Mouse (Mus musculus): ENCODE results near the gene Col4a2. TPM values are rescaled to one million over a fixed set of nuclear protein-coding genes. Genes with fewer than 3 reads are reported as not detected.
A peak's percentile ranks its signal among the peaks of the same experiment; 100 is the strongest.

Gene Col4a2
- polyA plus RNA-seq, 1 experiment from 2014 or later: 47.2 TPM

- TF ChIP-seq CTCF (IDR thresholded peaks at IDR 0.05; ENCODE audit: low read depth) (no peak), EP300 (optimal IDR thresholded peaks at IDR 0.05) (no peak)
- DNase-seq (ENCODE audit: low spot score) (no peak), ATAC-seq (ENCODE audit: low FRiP score, low TSS enrichment) (no peak)
- Histone ChIP-seq H3K36me3 (ENCODE audit: control insufficient read depth, insufficient read depth, low read length) (no peaks in the 10 kb centered on the region), H3K9me3 (ENCODE audit: control insufficient read depth, low read length) (no peaks in the 10 kb centered on the region), H3K4me1 (replicated peaks; ENCODE audit: control insufficient read depth, insufficient read depth) (no peaks in the 10 kb centered on the region), H3K9ac (ENCODE audit: low read length) (no peak overlapping the region), H3K27me3 (ENCODE audit: control insufficient read depth, insufficient read depth, low read length) (no peaks in the 10 kb centered on the region), H3K4me2 (replicated peaks; ENCODE audit: low read depth) (no peak overlapping the region), H3K4me3 (ENCODE audit: low read depth, low read length) (no peak overlapping the region), H3K27ac (replicated peaks) (no peak overlapping the region)
- 88% methylated on average over 1 of the region's 1 CpGs for WGBS
Measured at GRCm38 (mm10) chr8:11452152-11452551, 139.5 kb downstream of the Col4a2 start.

- no peak overlapping the region for H3K4me2 ChIP-seq (replicated peaks; ENCODE audit: low read depth)
- TF ChIP-seq CTCF (IDR thresholded peaks at IDR 0.05; ENCODE audit: low read depth): no peak
- no peak for ATAC-seq (ENCODE audit: low FRiP score, low TSS enrichment)
- H3K9me3 ChIP-seq (ENCODE audit: control insufficient read depth, low read length): no peaks in the 10 kb centered on the region
- no peak overlapping the region for H3K4me3 ChIP-seq (ENCODE audit: low read depth, low read length)
- 69% methylated on average over 3 of the region's 3 CpGs for WGBS
- no peak for DNase-seq (ENCODE audit: low spot score)
- H3K4me1 ChIP-seq (replicated peaks; ENCODE audit: control insufficient read depth, insufficient read depth): no peaks in the 10 kb centered on the region
- no peaks in the 10 kb centered on the region for H3K36me3 ChIP-seq (ENCODE audit: control insufficient read depth, insufficient read depth, low read length)
- no peak overlapping the region for H3K9ac ChIP-seq (ENCODE audit: low read length)
- no peaks in the 10 kb centered on the region for H3K27me3 ChIP-seq (ENCODE audit: control insufficient read depth, insufficient read depth, low read length)
- no peak overlapping the region for H3K27ac ChIP-seq (replicated peaks)
Measured at GRCm38 (mm10) chr8:11452559-11452958, 140.0 kb downstream of the Col4a2 start.

- H3K4me3 ChIP-seq (ENCODE audit: low read depth, low read length): no peak overlapping the region
- no peak overlapping the region for H3K9ac ChIP-seq (ENCODE audit: low read length)
- H3K27ac ChIP-seq (replicated peaks): no peak overlapping the region
- H3K4me1 ChIP-seq (replicated peaks; ENCODE audit: control insufficient read depth, insufficient read depth): no peaks in the 10 kb centered on the region
- H3K36me3 ChIP-seq (ENCODE audit: control insufficient read depth, insufficient read depth, low read length): no peaks in the 10 kb centered on the region
- H3K27me3 ChIP-seq (ENCODE audit: control insufficient read depth, insufficient read depth, low read length): no peaks in the 10 kb centered on the region
- H3K9me3 ChIP-seq (ENCODE audit: control insufficient read depth, low read length): no peaks in the 10 kb centered on the region
- DNase-seq (ENCODE audit: low spot score) (no peak), ATAC-seq (ENCODE audit: low FRiP score, low TSS enrichment) (no peak)
- WGBS: 54% methylated on average over 4 of the region's 4 CpGs
- TF ChIP-seq CTCF (IDR thresholded peaks at IDR 0.05; ENCODE audit: low read depth) (no peak), EP300 (optimal IDR thresholded peaks at IDR 0.05) (no peak)
- no peak overlapping the region for H3K4me2 ChIP-seq (replicated peaks; ENCODE audit: low read depth)
Measured at GRCm38 (mm10) chr8:11452974-11453373, 140.4 kb downstream of the Col4a2 start.

- WGBS: 58% methylated on average over 12 of the region's 12 CpGs
- Histone ChIP-seq H3K27ac (replicated peaks) (no peak overlapping the region), H3K4me1 (replicated peaks; ENCODE audit: control insufficient read depth, insufficient read depth) (no peaks in the 10 kb centered on the region), H3K4me2 (replicated peaks; ENCODE audit: low read depth) (no peak overlapping the region), H3K9me3 (ENCODE audit: control insufficient read depth, low read length) (no peaks in the 10 kb centered on the region), H3K9ac (ENCODE audit: low read length) (no peak overlapping the region), H3K36me3 (ENCODE audit: control insufficient read depth, insufficient read depth, low read length) (no peaks in the 10 kb centered on the region), H3K4me3 (ENCODE audit: low read depth, low read length) (no peak overlapping the region), H3K27me3 (ENCODE audit: control insufficient read depth, insufficient read depth, low read length) (no peaks in the 10 kb centered on the region)
- TF ChIP-seq EP300 (optimal IDR thresholded peaks at IDR 0.05) (no peak), CTCF (IDR thresholded peaks at IDR 0.05; ENCODE audit: low read depth) (no peak)
- ATAC-seq (ENCODE audit: low FRiP score, low TSS enrichment) (no peak), DNase-seq (ENCODE audit: low spot score) (no peak)
Measured at GRCm38 (mm10) chr8:11454228-11454627, 141.6 kb downstream of the Col4a2 start.

GRCm38 (mm10) chr8:11457278-11457677 is 144.7 kb downstream of the Col4a2 start:
- H3K4me3 ChIP-seq (ENCODE audit: low read depth, low read length): no peak overlapping the region
- H3K4me2 ChIP-seq (replicated peaks; ENCODE audit: low read depth): no peak overlapping the region
- no peak overlapping the region for H3K27ac ChIP-seq (replicated peaks)
- ATAC-seq (ENCODE audit: low FRiP score, low TSS enrichment): no peak
- H3K4me1 ChIP-seq (replicated peaks; ENCODE audit: control insufficient read depth, insufficient read depth): no peaks in the 10 kb centered on the region
- DNase-seq (ENCODE audit: low spot score): no peak
- H3K36me3 ChIP-seq (ENCODE audit: control insufficient read depth, insufficient read depth, low read length): no peaks in the 10 kb centered on the region
- no peaks in the 10 kb centered on the region for H3K9me3 ChIP-seq (ENCODE audit: control insufficient read depth, low read length)
- no peak overlapping the region for H3K9ac ChIP-seq (ENCODE audit: low read length)
- no peaks in the 10 kb centered on the region for H3K27me3 ChIP-seq (ENCODE audit: control insufficient read depth, insufficient read depth, low read length)
- no peak for TF ChIP-seq CTCF (IDR thresholded peaks at IDR 0.05; ENCODE audit: low read depth)
- no peak for TF ChIP-seq EP300 (optimal IDR thresholded peaks at IDR 0.05)
- 68% methylated on average over 3 of the region's 3 CpGs for WGBS

GRCm38 (mm10) chr8:11457981-11458836 is 145.6 kb downstream of the Col4a2 start:
- peak; percentile 44 for ATAC-seq (ENCODE audit: low FRiP score, low TSS enrichment)
- H3K9ac ChIP-seq (ENCODE audit: low read length): no peak overlapping the region
- no peak overlapping the region for H3K4me2 ChIP-seq (replicated peaks; ENCODE audit: low read depth)

More at GRCm38 (mm10) chr8:11457981-11458836, 145.6 kb downstream of the Col4a2 start:
- H3K4me3 ChIP-seq (ENCODE audit: low read depth, low read length): no peak overlapping the region
- no peaks in the 10 kb centered on the region for H3K36me3 ChIP-seq (ENCODE audit: control insufficient read depth, insufficient read depth, low read length)
- 26% methylated on average over 11 of the region's 12 CpGs for WGBS
- no peaks in the 10 kb centered on the region for H3K4me1 ChIP-seq (replicated peaks; ENCODE audit: control insufficient read depth, insufficient read depth)
- TF ChIP-seq EP300 (optimal IDR thresholded peaks at IDR 0.05) (no peak), CTCF (IDR thresholded peaks at IDR 0.05; ENCODE audit: low read depth) (no peak)
- H3K27ac ChIP-seq (replicated peaks): peak overlapping the region; percentile 36
- no peaks in the 10 kb centered on the region for H3K27me3 ChIP-seq (ENCODE audit: control insufficient read depth, insufficient read depth, low read length)
- H3K9me3 ChIP-seq (ENCODE audit: control insufficient read depth, low read length): no peaks in the 10 kb centered on the region
- DNase-seq (ENCODE audit: low spot score): no peak
